Mouse (Mus musculus): ENCODE measurements at regions not wholly inside any gene's neighbourhood (a gene's known extent, or its start where the extent isn't known, plus 50 kb on each side); places are given as distances from the start of the nearest gene placed in this dataset.
"Not testable (repeated sequence)": the region's sequence is repeated elsewhere in the genome, so short reads cannot be mapped to it uniquely, and the experiment has no call there.

DNA sequence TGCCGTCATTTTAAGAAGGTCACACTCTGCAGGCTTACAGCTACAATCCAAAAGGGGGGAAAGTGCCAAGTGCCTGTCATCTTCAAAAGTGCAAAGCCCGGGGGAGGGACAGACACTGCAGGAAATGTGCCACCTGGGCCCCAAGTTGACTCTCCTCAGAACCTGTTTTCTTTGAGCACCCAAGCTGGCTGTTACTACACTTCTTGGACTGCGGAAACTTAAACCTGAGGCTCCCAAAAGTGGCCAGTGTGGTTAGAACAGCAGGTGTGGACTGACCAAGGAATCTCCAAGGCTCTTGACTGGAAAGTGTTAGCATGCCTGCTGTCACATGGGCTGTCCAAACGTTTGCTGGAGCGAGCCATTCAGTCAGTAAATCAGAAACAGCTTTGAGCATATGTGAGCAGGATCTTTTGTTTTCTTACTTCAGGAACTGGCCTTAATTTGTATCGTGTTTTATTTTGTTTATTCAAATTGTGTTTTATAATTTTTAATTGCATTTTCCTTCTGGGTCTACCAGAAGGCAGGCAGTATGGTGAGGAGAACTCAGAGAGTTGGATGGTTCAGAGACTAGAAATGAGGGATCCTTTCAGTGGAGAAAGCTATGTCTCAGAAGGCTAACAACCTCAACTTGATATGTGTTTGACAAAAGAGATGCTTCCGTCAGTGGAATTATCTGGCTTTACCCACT is 168.4 kb upstream of the Frmd6 start:
- WGBS = 57% methylated on average over 7 of the region's 7 CpGs

DNA sequence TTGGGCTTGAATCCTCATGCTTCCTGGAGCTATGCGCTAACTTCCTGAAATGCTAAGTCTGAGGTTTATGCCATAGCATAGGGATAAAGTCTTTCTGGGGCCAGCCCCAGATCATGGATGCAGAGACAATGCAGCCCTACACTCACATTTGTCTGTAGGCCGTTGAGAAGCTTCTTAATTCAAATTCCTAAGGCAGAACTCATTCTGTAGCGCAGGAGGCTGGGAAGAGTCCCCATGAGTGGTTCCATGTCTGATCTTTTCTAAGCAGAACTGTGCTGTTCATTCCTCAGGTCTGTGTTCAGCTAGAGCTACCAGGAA is 167.9 kb upstream of the Frmd6 start:
- Histone ChIP-seq H3K27ac (no peak overlapping the region), H3K4me3 (replicated peaks) (no peak overlapping the region), H3K36me3 (no peaks in the 10 kb centered on the region), H3K9me3 (no peaks in the 10 kb centered on the region), H3K27me3 (replicated peaks) (no peaks in the 10 kb centered on the region), H3K4me1 (replicated peaks) (no peaks in the 10 kb centered on the region), H3K9ac (no peak overlapping the region), H3K4me2 (replicated peaks) (no peak overlapping the region)
- no peak for ATAC-seq
- WGBS = 85% methylated on average over 3 of the region's 3 CpGs

More for the DNA sequence above, 168.4 kb upstream of the Frmd6 start:
- Histone ChIP-seq H3K4me1 (replicated peaks) (no peaks in the 10 kb centered on the region), H3K9ac (no peak overlapping the region), H3K4me2 (replicated peaks) (no peak overlapping the region), H3K36me3 (no peaks in the 10 kb centered on the region), H3K9me3 (no peaks in the 10 kb centered on the region), H3K4me3 (replicated peaks) (no peak overlapping the region), H3K27me3 (replicated peaks) (no peaks in the 10 kb centered on the region), H3K27ac (no peak overlapping the region)
- ATAC-seq = no peak

DNA sequence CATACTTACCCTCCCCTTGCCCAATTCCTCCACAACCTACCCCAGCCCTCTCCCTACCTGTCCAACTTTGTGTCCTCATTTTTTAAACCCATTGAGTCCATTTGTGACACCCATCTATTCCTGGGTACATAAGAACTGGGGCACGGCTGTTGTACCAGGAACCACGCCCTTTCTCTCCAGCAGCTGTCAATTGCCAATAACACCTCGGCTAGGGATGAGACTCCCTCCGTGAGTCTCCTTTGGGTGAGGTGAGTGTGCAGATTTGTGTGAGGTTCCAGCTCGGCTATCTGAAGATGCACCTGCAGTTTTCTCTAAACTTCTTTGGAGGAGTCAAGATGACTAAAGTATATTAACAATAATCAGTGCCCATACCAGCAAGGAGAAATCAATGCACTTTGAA is 167.2 kb upstream of the Frmd6 start:
- no peak overlapping the region for H3K4me3 ChIP-seq (replicated peaks)
- H3K9me3 ChIP-seq = no peaks in the 10 kb centered on the region
- no peak overlapping the region for H3K27ac ChIP-seq
- ATAC-seq = no peak
- 83% methylated on average over 5 of the region's 5 CpGs for WGBS
- H3K4me1 ChIP-seq (replicated peaks) = no peaks in the 10 kb centered on the region
- no peak overlapping the region for H3K9ac ChIP-seq
- no peaks in the 10 kb centered on the region for H3K36me3 ChIP-seq
- H3K4me2 ChIP-seq (replicated peaks) = no peak overlapping the region
- H3K27me3 ChIP-seq (replicated peaks) = no peaks in the 10 kb centered on the region

DNA sequence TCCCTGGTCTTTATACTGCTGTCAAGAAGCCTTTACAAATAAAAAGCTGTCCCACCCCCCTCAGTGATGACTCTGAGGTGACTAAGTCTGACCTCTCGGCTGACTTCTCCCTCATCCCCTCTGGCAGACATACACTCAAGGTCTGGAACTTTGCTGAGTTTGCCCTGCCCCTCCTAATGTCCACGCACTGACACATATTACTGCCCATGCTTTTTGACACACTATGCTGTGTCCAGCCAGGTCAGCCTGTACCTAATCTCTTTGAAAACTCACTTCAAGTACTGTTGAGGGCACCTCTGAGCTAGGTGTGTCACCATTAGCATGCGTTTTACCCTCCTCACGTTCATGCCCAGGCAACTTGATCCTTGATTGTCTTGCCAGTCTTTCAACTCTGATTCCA is 164.9 kb upstream of the Frmd6 start:
- Histone ChIP-seq H3K4me2 (replicated peaks) (no peak overlapping the region), H3K4me1 (replicated peaks) (no peaks in the 10 kb centered on the region), H3K9me3 (no peaks in the 10 kb centered on the region), H3K27me3 (replicated peaks) (no peaks in the 10 kb centered on the region), H3K9ac (no peak overlapping the region), H3K36me3 (no peaks in the 10 kb centered on the region), H3K4me3 (replicated peaks) (no peak overlapping the region), H3K27ac (no peak overlapping the region)
- ATAC-seq = no peak
- 81% methylated on average over 4 of the region's 4 CpGs for WGBS

DNA sequence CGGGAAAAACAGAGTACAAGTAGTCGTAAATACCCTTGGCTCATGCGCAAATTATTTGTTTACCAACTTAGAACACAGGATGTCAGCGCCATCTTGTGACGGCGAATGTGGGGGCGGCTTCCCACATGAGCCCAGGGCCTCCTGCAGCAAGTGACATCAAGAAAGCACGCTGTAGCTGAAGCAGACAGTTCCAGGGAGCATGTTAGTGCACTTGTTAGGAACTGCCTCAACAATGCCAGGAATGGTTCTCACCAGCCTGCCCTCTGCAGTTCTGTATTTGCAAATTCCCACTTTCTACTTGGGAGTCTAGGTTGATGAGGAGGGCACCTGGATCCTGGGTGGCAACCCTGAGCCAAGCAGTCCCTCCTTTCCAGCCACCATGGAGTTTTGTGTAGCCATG is 157.2 kb upstream of the Frmd6 start:
- not testable (repeated sequence) for H3K27me3 ChIP-seq (replicated peaks); H3K4me2 ChIP-seq (replicated peaks); ATAC-seq; H3K9ac ChIP-seq; H3K9me3 ChIP-seq; H3K4me1 ChIP-seq (replicated peaks); H3K36me3 ChIP-seq; H3K4me3 ChIP-seq (replicated peaks); H3K27ac ChIP-seq
- WGBS = 95% methylated on average over 6 of the region's 8 CpGs

DNA sequence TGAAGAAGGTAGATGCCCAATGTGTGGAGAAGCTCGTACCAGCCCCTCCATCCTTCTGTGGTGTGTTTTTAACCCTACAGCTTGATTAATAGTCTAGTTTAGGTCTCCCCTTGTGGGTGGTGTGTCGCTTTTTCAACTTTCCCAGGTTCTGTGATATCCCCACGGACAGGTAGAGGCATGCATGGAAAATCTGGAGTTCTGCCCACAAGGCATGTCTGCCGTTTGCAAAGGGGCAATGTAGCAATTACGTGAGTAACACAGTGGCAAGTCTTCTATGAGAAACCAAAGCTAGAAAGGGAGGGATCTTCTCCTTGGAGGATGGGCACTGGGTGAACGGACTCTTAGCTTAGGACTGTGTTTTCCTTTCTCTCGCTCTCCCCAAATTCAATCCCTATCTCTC is 153.2 kb upstream of the Frmd6 start:
- H3K27ac ChIP-seq = no peak overlapping the region
- WGBS = 89% methylated on average over 7 of the region's 7 CpGs

DNA sequence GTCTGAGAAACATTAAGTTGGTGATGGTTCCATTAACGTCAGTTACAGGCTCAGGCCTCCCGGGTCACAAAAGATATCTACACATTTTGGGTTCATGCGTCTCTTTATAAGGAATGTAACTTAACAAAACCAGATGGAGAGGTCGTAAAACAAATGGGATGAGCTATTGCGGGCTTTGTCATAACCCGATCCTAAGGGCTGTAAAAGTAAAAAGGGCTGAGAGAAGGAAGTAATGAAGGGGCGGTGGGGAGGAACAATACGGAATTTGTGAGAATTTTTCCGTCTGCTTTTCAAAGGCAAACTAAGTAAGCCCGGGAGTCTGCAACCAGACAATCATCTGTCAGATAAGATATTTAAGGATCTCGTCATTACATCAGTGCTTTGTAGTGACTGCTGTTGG is 152.1 kb upstream of the Frmd6 start:
- Histone ChIP-seq H3K4me3 (replicated peaks) (no peak overlapping the region), H3K9me3 (no peaks in the 10 kb centered on the region), H3K27ac (no peak overlapping the region), H3K27me3 (replicated peaks) (no peaks in the 10 kb centered on the region), H3K9ac (no peak overlapping the region), H3K4me2 (replicated peaks) (no peak overlapping the region), H3K4me1 (replicated peaks) (no peaks in the 10 kb centered on the region), H3K36me3 (no peaks in the 10 kb centered on the region)
- ATAC-seq = no peak
- 55% methylated on average over 11 of the region's 11 CpGs for WGBS

More for the DNA sequence above, 153.2 kb upstream of the Frmd6 start:
- no peaks in the 10 kb centered on the region for H3K9me3 ChIP-seq
- H3K27me3 ChIP-seq (replicated peaks) = no peaks in the 10 kb centered on the region
- ATAC-seq = no peak
- H3K9ac ChIP-seq = no peak overlapping the region
- no peaks in the 10 kb centered on the region for H3K4me1 ChIP-seq (replicated peaks)
- no peak overlapping the region for H3K4me2 ChIP-seq (replicated peaks)
- H3K36me3 ChIP-seq = no peaks in the 10 kb centered on the region
- no peak overlapping the region for H3K4me3 ChIP-seq (replicated peaks)

DNA sequence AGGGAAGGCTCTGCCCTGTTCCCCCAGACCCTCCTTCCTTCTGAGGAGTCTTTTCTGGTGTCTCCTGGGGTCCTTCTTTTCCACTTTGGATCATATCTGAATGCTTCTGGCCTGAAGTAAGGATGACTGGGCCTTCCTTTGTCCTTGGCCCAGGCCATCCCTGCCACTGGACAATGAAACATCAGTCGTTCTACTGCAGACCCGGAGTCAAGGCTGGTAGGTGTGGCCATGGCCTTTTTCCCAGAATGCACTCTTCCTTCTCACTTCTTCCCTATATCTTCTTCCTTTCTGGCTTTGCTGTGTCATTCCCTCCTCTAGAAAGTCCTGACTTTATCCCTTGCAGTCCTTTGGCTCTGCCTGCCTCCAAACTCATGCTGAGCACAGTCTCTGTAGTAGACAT is 151.2 kb upstream of the Frmd6 start:
- Histone ChIP-seq H3K27me3 (replicated peaks) (no peaks in the 10 kb centered on the region), H3K4me2 (replicated peaks) (no peak overlapping the region), H3K9ac (no peak overlapping the region), H3K9me3 (no peaks in the 10 kb centered on the region), H3K4me3 (replicated peaks) (no peak overlapping the region), H3K27ac (no peak overlapping the region), H3K36me3 (no peaks in the 10 kb centered on the region), H3K4me1 (replicated peaks) (no peaks in the 10 kb centered on the region)
- WGBS = 78% methylated on average over 2 of the region's 2 CpGs
- no peak for ATAC-seq

DNA sequence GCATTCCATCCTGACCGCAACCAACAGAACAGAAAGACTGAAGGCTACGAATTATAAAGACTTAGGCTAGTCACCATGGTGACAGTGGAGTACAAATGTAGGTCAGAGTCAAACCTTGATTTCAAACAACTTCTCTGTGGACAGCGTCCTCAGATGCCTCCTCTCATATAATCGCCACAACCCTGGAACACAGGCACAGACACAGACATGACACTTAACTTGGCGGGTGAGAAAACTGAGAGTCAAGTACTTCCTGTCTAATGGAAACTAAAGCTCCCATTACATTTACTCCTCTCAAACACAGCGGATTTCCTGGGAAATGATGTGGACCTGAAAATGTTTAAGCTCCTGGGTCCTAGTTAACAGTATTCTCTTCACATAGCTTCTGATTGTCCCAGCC is 149.5 kb upstream of the Frmd6 start:
- Histone ChIP-seq H3K27ac (no peak overlapping the region), H3K4me2 (replicated peaks) (no peak overlapping the region), H3K27me3 (replicated peaks) (no peaks in the 10 kb centered on the region), H3K36me3 (no peaks in the 10 kb centered on the region), H3K9me3 (no peaks in the 10 kb centered on the region), H3K4me3 (replicated peaks) (no peak overlapping the region), H3K9ac (no peak overlapping the region), H3K4me1 (replicated peaks) (no peaks in the 10 kb centered on the region)
- ATAC-seq = no peak
- 81% methylated on average over 6 of the region's 6 CpGs for WGBS

DNA sequence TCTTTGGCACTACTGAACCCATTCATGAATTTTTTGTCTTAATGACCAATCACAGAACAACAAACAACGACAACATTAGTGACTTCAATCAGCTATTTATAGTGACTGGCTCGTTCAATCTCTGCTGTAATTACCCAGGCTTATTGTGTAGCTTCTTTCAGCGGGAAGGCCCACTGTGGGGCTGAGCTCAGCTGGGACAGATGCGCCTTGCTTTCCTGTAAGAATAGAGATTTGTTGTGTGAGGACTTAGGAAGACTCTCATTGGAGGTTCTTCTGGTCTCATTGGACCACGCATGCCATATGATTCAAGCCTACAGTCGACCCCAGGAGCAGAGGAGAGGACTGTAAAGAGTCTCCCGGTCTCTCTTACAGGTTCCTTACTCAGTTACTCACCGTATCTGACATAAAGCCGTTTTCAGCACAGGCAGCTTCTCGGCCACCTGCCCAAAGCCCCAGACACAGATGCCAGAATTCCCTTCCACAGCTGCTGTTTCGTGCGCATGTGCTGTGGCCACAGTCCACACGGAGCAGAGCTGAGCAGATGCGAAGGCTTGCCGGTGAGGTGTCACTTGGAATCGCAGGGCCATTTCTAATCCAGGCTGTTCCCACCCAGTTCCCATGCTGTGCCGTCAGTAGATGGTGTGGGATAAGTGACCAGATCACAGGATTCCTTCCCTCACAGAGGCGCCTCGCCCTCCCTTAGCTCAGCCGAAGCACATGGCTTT is 145.5 kb upstream of the Frmd6 start:
- H3K9ac ChIP-seq = no peak overlapping the region
- no peaks in the 10 kb centered on the region for H3K36me3 ChIP-seq
- 67% methylated on average over 20 of the region's 20 CpGs for WGBS
- no peaks in the 10 kb centered on the region for H3K27me3 ChIP-seq (replicated peaks)
- no peak overlapping the region for H3K27ac ChIP-seq
- no peak overlapping the region for H3K4me2 ChIP-seq (replicated peaks)
- H3K4me1 ChIP-seq (replicated peaks) = no peaks in the 10 kb centered on the region
- ATAC-seq = peak; percentile 45
- no peaks in the 10 kb centered on the region for H3K9me3 ChIP-seq
- no peak overlapping the region for H3K4me3 ChIP-seq (replicated peaks)

DNA sequence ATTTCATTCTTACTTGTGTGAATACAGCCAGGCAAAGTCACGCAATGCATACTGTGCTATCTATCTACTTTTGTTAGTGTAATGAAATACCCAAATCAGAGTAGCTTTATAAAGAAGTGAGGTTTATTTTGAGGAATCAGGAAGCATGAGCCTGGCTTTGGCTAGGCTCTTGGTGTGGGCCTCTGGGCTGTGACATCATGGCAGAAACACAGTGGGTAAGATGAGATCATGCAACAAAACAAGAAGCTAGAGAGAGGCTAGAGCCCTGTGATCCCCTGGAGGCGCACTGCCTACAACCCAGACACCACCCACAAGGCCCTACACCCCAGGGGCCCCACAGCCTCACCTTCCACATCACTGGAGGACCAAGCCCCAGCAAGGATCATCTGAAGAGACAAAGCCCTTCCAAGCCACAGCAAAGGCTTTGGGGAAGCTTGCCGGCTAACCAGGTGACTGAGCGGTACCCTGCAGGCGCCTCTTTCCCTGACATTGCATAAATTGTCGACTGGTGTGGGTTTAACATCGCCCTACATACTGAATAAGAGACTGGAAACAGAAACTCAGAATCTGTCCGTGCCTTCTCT is 143.8 kb upstream of the Frmd6 start:
- Histone ChIP-seq H3K36me3 (no peaks in the 10 kb centered on the region), H3K9me3 (no peaks in the 10 kb centered on the region), H3K4me2 (replicated peaks) (no peak overlapping the region), H3K4me1 (replicated peaks) (peaks cover 6% of the 10 kb centered on the region), H3K4me3 (replicated peaks) (no peak overlapping the region), H3K27me3 (replicated peaks) (no peaks in the 10 kb centered on the region), H3K9ac (no peak overlapping the region), H3K27ac (no peak overlapping the region)
- no peak for ATAC-seq
- WGBS = 81% methylated on average over 8 of the region's 8 CpGs

DNA sequence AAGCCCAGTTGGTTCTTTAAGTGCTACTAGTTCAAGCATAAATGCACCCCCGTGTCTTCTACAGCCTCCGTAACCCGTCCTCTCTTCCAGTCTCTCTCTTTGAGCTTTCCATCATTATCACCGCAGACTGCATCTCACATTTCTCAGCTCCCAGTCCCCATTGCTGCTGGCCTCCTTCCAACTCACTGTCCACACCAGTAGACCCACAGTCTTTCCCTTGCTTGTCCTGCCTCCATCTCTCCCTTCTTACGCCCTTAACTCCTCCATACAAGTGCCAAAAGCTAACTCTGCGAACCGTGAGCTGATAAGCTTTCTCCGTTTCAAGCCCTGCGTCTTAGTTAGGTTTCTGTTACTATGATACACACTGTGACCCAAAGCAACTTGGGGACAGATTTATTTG is 141.0 kb upstream of the Frmd6 start:
- no peaks in the 10 kb centered on the region for H3K27me3 ChIP-seq (replicated peaks)
- 75% methylated on average over 9 of the region's 9 CpGs for WGBS

DNA sequence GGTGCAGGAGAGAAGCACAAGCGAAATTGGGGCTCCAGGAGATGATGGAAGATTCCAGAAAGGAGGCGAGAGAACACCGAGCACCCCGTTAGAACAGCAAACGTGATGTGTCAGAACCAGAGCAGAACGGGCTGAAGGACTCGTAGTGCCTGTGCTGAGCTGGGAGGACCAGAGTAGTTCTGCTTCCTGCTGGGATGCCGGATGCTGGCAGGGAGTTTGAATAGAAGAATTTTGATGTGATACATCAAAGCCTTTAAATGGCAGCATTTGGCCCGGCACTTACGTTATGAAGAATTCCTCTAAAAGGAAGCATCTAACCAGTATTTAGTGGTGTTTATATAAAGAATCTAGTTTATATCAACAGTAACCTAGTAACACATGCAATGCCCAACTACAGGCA is 139.9 kb upstream of the Frmd6 start:
- H3K27me3 ChIP-seq (replicated peaks) = no peaks in the 10 kb centered on the region
- no peak overlapping the region for H3K4me2 ChIP-seq (replicated peaks)
- no peak overlapping the region for H3K27ac ChIP-seq
- H3K4me3 ChIP-seq (replicated peaks) = no peak overlapping the region
- ATAC-seq = no peak
- peaks cover 19% of the 10 kb centered on the region for H3K4me1 ChIP-seq (replicated peaks)
- no peaks in the 10 kb centered on the region for H3K36me3 ChIP-seq
- H3K9me3 ChIP-seq = no peaks in the 10 kb centered on the region
- no peak overlapping the region for H3K9ac ChIP-seq
- 57% methylated on average over 10 of the region's 10 CpGs for WGBS

More for the DNA sequence above, 141.0 kb upstream of the Frmd6 start:
- no peak overlapping the region for H3K4me2 ChIP-seq (replicated peaks)
- H3K9me3 ChIP-seq = no peaks in the 10 kb centered on the region
- no peak for ATAC-seq
- no peak overlapping the region for H3K9ac ChIP-seq
- peaks cover 16% of the 10 kb centered on the region for H3K4me1 ChIP-seq (replicated peaks)
- no peak overlapping the region for H3K4me3 ChIP-seq (replicated peaks)
- H3K27ac ChIP-seq = no peak overlapping the region
- H3K36me3 ChIP-seq = no peaks in the 10 kb centered on the region
